Mouse (Mus musculus) embryonic facial prominence, embryonic 12.5 days (tissue): ENCODE measurements around the gene Trim24. TPM values are rescaled to one million over a fixed set of nuclear protein-coding genes. Genes with fewer than 3 reads are reported as not detected.

Experiments used
- ATAC-seq: fragments of 200-750 bp; cut with Nextera tagmentation; 2 replicates; pipeline ENCODE4 v1.8.0; 2017; ENCODE audit not compliant: insufficient number of reproducible peaks, insufficient read depth, low FRiP score, low TSS enrichment
- H3K27ac ChIP-seq: fragments of 300-500 bp; sonication (generic); 2 replicates; pipeline ENCODE4 v1.5.1; 2016; ENCODE audit warnings: mild to moderate bottlenecking
- H3K27me3 ChIP-seq: fragments of 300-500 bp; sonication (generic); 2 replicates; pipeline ENCODE4 v1.6.1; 2016; ENCODE audit warnings: mild to moderate bottlenecking, moderate library complexity
- H3K36me3 ChIP-seq: fragments of 300-500 bp; sonication (generic); 2 replicates; pipeline ENCODE4 v1.6.1; 2016; ENCODE audit warnings: mild to moderate bottlenecking
- H3K4me1 ChIP-seq: fragments of 300-500 bp; sonication (generic); 2 replicates; pipeline ENCODE4 v1.6.1; 2016
- H3K4me2 ChIP-seq: fragments of 300-500 bp; sonication (generic); replicated peaks from 2 replicates; pipeline ENCODE4 v1.6.1; 2016; ENCODE audit warnings: mild to moderate bottlenecking, moderate library complexity
- H3K4me3 ChIP-seq: fragments of 300-500 bp; sonication (generic); 2 replicates; pipeline ENCODE4 v1.5.1; 2016; ENCODE audit warnings: mild to moderate bottlenecking
- H3K9ac ChIP-seq: fragments of 300-500 bp; sonication (generic); 2 replicates; pipeline ENCODE4 v1.6.1; 2016; ENCODE audit warnings: mild to moderate bottlenecking, moderate library complexity
- H3K9me3 ChIP-seq: fragments of 300-500 bp; sonication (generic); 2 replicates; pipeline ENCODE4 v1.6.1; 2016; ENCODE audit warnings: mild to moderate bottlenecking, moderate library complexity
- WGBS: fragments of 180-500 bp; shearing (Covaris S2); methylation state at CpG from one replicate; pipeline ENCODE4 v1.1.7; 2016; 5-methylcytosine and 5-hydroxymethylcytosine counted together
- polyA plus RNA-seq: library from polyadenylated mRNA; unstranded; fragments of >200 nt; fragmentation: Nextera tagmentation; extraction: Ambion mirVana; gene quantifications from 2 replicates; pipeline ENCODE4 v1.2.1, GENCODE M21; 2016

Trim24 gene
- polyA plus RNA-seq, 1 experiment from 2014 or later = 29.1 TPM

GRCm38 (mm10) chr6:37871137-37871851, 683 bp downstream of the Trim24 start:
- peak overlapping the region; percentile 96 for H3K9ac ChIP-seq
- peak overlapping the region; percentile 45 for H3K4me2 ChIP-seq
- H3K4me3 ChIP-seq = peak overlapping the region; percentile 93
- WGBS = under 1% methylated on average over 61 of the region's 70 CpGs
- H3K9me3 ChIP-seq = peaks cover 36% of the 10 kb centered on the region
- H3K4me1 ChIP-seq = no peaks in the 10 kb centered on the region
- peaks cover 3% of the 10 kb centered on the region for H3K36me3 ChIP-seq
- peak; percentile 50 for ATAC-seq
- peak overlapping the region; percentile 99 for H3K27ac ChIP-seq
- H3K27me3 ChIP-seq = no peaks in the 10 kb centered on the region

DNA sequence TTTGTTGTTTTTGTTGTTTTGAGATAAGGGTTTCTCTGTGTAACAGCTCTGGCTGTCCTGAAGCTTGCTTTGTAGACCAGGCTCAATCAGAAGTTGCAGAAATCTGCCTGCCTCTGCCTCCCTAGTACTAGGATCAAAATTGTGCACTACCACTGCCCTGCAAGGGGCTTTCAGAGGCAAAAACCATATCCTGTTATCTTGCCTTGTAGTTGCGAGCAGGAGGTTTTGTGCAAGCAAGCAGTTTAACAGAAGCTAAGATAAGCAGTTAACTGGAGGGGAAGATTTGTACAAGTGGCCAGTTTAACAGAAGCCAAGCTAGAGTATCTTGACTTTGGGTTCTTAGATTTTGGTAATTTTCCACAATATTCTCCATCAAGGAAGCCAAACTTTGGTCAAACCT, 2.2 kb downstream of the Trim24 start:
- Histone ChIP-seq H3K36me3 (peaks cover 17% of the 10 kb centered on the region), H3K4me2 (no peak overlapping the region), H3K27ac (no peak overlapping the region), H3K9me3 (peaks cover 49% of the 10 kb centered on the region), H3K27me3 (no peaks in the 10 kb centered on the region), H3K4me1 (no peaks in the 10 kb centered on the region), H3K9ac (no peak overlapping the region), H3K4me3 (peak overlapping the region; percentile 93; the same call in 1 of the 2 replicates)
- ATAC-seq = no peak
- 97% methylated on average over 1 of the region's 1 CpGs for WGBS

GRCm38 (mm10) chr6:37873731-37874130, 3.1 kb downstream of the Trim24 start:
- Histone ChIP-seq H3K4me2 (no peak overlapping the region), H3K27me3 (no peaks in the 10 kb centered on the region), H3K9ac (no peak overlapping the region), H3K36me3 (peaks cover 21% of the 10 kb centered on the region), H3K9me3 (peaks cover 49% of the 10 kb centered on the region), H3K27ac (no peak overlapping the region), H3K4me1 (no peaks in the 10 kb centered on the region), H3K4me3 (no peak overlapping the region)
- ATAC-seq = no peak

GRCm38 (mm10) chr6:37878206-37878605, 7.6 kb downstream of the Trim24 start:
- WGBS = 89% methylated on average over 1 of the region's 1 CpGs
- Histone ChIP-seq H3K9me3 (peaks cover 55% of the 10 kb centered on the region), H3K36me3 (peaks cover 40% of the 10 kb centered on the region), H3K4me2 (no peak overlapping the region), H3K27ac (no peak overlapping the region), H3K4me1 (no peaks in the 10 kb centered on the region), H3K9ac (no peak overlapping the region), H3K4me3 (no peak overlapping the region), H3K27me3 (no peaks in the 10 kb centered on the region)
- ATAC-seq = no peak

GRCm38 (mm10) chr6:37880586-37880985, 10.0 kb downstream of the Trim24 start:
- ATAC-seq = no peak
- H3K9ac ChIP-seq = no peak overlapping the region
- H3K36me3 ChIP-seq = peaks cover 40% of the 10 kb centered on the region
- H3K4me1 ChIP-seq = no peaks in the 10 kb centered on the region
- H3K27me3 ChIP-seq = no peaks in the 10 kb centered on the region
- H3K4me2 ChIP-seq = no peak overlapping the region
- 100% methylated on average over 3 of the region's 3 CpGs for WGBS
- no peak overlapping the region for H3K4me3 ChIP-seq
- peaks cover 31% of the 10 kb centered on the region for H3K9me3 ChIP-seq
- no peak overlapping the region for H3K27ac ChIP-seq

GRCm38 (mm10) chr6:37893586-37893985, 23.0 kb downstream of the Trim24 start:
- WGBS = 92% methylated on average over 2 of the region's 2 CpGs
- H3K4me3 ChIP-seq = no peak overlapping the region
- H3K4me1 ChIP-seq = peaks cover 4% of the 10 kb centered on the region
- no peaks in the 10 kb centered on the region for H3K27me3 ChIP-seq
- no peaks in the 10 kb centered on the region for H3K36me3 ChIP-seq
- peaks cover 9% of the 10 kb centered on the region; the same call in 1 of the 2 replicates for H3K9me3 ChIP-seq
- no peak overlapping the region for H3K9ac ChIP-seq
- no peak for ATAC-seq
- H3K27ac ChIP-seq = no peak overlapping the region
- no peak overlapping the region for H3K4me2 ChIP-seq

DNA sequence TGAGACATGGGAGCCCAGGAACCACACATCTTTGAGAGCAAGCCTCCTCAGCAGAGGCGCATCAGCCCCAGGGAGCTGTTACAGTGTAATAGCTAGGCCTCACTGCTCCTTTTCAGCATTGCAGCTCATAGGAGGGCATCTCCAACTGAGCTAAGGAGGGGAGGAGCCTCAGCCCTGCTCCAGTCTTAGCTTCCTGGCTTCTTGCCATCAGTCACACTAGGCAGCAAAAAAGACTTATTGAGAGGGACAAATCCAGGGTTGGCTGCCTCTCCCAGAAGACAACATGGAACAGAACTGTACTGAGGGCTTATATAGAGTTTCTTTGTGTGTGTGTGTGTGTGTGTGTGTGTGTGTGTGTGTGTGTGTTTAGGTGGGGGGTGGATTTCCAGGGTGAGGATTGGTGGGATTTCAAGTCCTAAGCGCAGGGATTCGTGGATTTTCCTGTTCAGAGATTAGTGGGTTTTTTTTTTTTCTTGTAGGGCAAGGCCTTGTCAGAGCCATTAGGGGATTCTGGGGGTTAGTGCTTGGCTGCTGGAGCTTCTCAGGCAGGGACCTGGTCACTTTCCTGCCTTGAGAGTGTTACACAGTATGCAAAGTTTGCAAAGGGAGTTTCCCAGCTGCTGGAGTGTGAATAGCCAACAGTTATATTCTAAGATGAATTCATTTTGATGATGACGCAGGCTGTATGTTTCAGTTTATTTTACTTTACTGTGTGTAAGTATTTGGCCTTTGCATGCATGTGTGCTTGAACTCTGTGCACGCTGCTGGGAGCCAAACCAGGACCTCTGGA, 25.2 kb downstream of the Trim24 start:
- H3K4me2 ChIP-seq = no peak overlapping the region
- WGBS = 84% methylated on average over 5 of the region's 5 CpGs
- ATAC-seq = peak; percentile 67
- 0 out of 2 replicates have a peak overlapping the region, but pooled peaks have one; percentile 30 for H3K27ac ChIP-seq
- no peak overlapping the region for H3K4me3 ChIP-seq
- H3K36me3 ChIP-seq = no peaks in the 10 kb centered on the region
- no peaks in the 10 kb centered on the region for H3K27me3 ChIP-seq
- no peak overlapping the region for H3K9ac ChIP-seq
- peaks cover 9% of the 10 kb centered on the region; the same call in 1 of the 2 replicates for H3K9me3 ChIP-seq
- peaks cover 4% of the 10 kb centered on the region for H3K4me1 ChIP-seq

- no peaks in the 10 kb centered on the region for H3K27me3 ChIP-seq
- WGBS = 91% methylated on average over 2 of the region's 2 CpGs
- no peak overlapping the region for H3K9ac ChIP-seq
- H3K4me3 ChIP-seq = no peak overlapping the region
- no peak overlapping the region for H3K27ac ChIP-seq
- H3K4me1 ChIP-seq = peaks cover 4% of the 10 kb centered on the region
- H3K9me3 ChIP-seq = no peaks in the 10 kb centered on the region
- H3K4me2 ChIP-seq = no peak overlapping the region
- ATAC-seq = no peak
- peaks cover 12% of the 10 kb centered on the region for H3K36me3 ChIP-seq
Measured at GRCm38 (mm10) chr6:37900221-37900620, 29.6 kb downstream of the Trim24 start.

GRCm38 (mm10) chr6:37901791-37902190, 31.2 kb downstream of the Trim24 start:
- Histone ChIP-seq H3K4me2 (no peak overlapping the region), H3K9me3 (no peaks in the 10 kb centered on the region), H3K27ac (no peak overlapping the region), H3K36me3 (peaks cover 27% of the 10 kb centered on the region), H3K4me3 (no peak overlapping the region), H3K9ac (no peak overlapping the region), H3K4me1 (no peaks in the 10 kb centered on the region), H3K27me3 (no peaks in the 10 kb centered on the region)
- WGBS = 94% methylated on average over 2 of the region's 2 CpGs
- ATAC-seq = no peak

- no peaks in the 10 kb centered on the region for H3K9me3 ChIP-seq
- H3K9ac ChIP-seq = no peak overlapping the region
- no peak for ATAC-seq
- H3K4me1 ChIP-seq = no peaks in the 10 kb centered on the region
- no peak overlapping the region for H3K4me3 ChIP-seq
- H3K4me2 ChIP-seq = no peak overlapping the region
- no peak overlapping the region for H3K27ac ChIP-seq
- WGBS = 63% methylated on average over 1 of the region's 1 CpGs
- no peaks in the 10 kb centered on the region for H3K27me3 ChIP-seq
- peaks cover 36% of the 10 kb centered on the region for H3K36me3 ChIP-seq
Measured at GRCm38 (mm10) chr6:37903810-37904209, 33.2 kb downstream of the Trim24 start.

DNA sequence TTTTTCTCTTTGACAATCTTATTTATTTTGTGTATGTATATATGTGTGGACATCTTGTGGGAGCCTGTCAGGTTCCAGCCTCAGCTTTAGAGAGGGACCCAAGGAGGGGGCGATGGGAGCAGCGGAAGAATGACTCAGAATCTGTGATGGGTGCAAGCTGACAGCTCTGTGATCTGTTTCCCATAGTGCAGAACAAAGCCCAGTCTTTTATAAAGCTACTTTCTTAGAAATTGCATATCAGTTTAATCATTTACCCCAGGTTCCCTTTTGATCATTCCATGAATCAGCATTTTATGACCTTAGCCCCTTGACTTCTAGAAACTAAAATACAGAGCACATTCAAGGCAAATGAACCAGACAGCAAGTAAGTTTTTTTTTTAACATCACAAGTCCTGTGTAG, 42.9 kb downstream of the Trim24 start:
- Histone ChIP-seq H3K27ac (no peak overlapping the region), H3K4me1 (no peaks in the 10 kb centered on the region), H3K9me3 (no peaks in the 10 kb centered on the region), H3K4me3 (no peak overlapping the region), H3K36me3 (peaks cover 22% of the 10 kb centered on the region), H3K27me3 (no peaks in the 10 kb centered on the region), H3K4me2 (no peak overlapping the region), H3K9ac (no peak overlapping the region)
- 97% methylated on average over 2 of the region's 2 CpGs for WGBS
- no peak for ATAC-seq

- WGBS = 97% methylated on average over 1 of the region's 1 CpGs
- H3K4me3 ChIP-seq = no peak overlapping the region
- no peak for ATAC-seq
- no peaks in the 10 kb centered on the region for H3K4me1 ChIP-seq
- H3K27me3 ChIP-seq = no peaks in the 10 kb centered on the region
- H3K4me2 ChIP-seq = no peak overlapping the region
- H3K9me3 ChIP-seq = no peaks in the 10 kb centered on the region
- peaks cover 21% of the 10 kb centered on the region for H3K36me3 ChIP-seq
- no peak overlapping the region for H3K9ac ChIP-seq
- no peak overlapping the region for H3K27ac ChIP-seq
Measured at GRCm38 (mm10) chr6:37925104-37925503, 54.5 kb downstream of the Trim24 start.
